Mouse (Mus musculus) neural tube, embryonic 11.5 days (tissue): ENCODE data around the gene Ak5. TPM values are rescaled to one million over a fixed set of nuclear protein-coding genes. Genes with fewer than 3 reads are reported as not detected.

Experiments
- ATAC-seq: fragments of 200-750 bp; cut with Nextera tagmentation; 2 replicates; pipeline ENCODE4 v1.8.0; 2017; ENCODE audit warnings: moderate number of reproducible peaks, mild to moderate bottlenecking, moderate TSS enrichment, moderate library complexity; ENCODE audit not compliant: insufficient read depth, low FRiP score, low TSS enrichment
- DNase-seq: peaks from one replicate; pipeline ENCODE4 v3.0.0-alpha.2; 2015; ENCODE audit warnings: low spot score
- H3K27ac ChIP-seq: fragments of 300-500 bp; sonication (generic); 2 replicates; pipeline ENCODE4 v1.5.1; 2014; ENCODE audit warnings: low read depth, mild to moderate bottlenecking, low read length
- H3K27me3 ChIP-seq: fragments of 300-500 bp; sonication (generic); 2 replicates; pipeline ENCODE4 v1.6.1; 2014; ENCODE audit warnings: mild to moderate bottlenecking, low read length, mixed read lengths; ENCODE audit not compliant: control insufficient read depth, insufficient read depth
- H3K36me3 ChIP-seq: fragments of 300-500 bp; sonication (generic); 2 replicates; pipeline ENCODE4 v1.6.1; 2014; ENCODE audit warnings: mild to moderate bottlenecking, low read length, moderate library complexity, mixed read lengths; ENCODE audit not compliant: control insufficient read depth, insufficient read depth
- H3K4me1 ChIP-seq: fragments of 300-500 bp; sonication (generic); 2 replicates; pipeline ENCODE4 v1.6.1; 2014; ENCODE audit warnings: low read length, mixed read lengths; ENCODE audit not compliant: control insufficient read depth, insufficient read depth
- H3K4me2 ChIP-seq: fragments of 300-500 bp; sonication (generic); 2 replicates; pipeline ENCODE4 v1.6.1; 2014; ENCODE audit warnings: low read depth, mild to moderate bottlenecking, moderate library complexity
- H3K4me3 ChIP-seq: fragments of 300-500 bp; sonication (generic); 2 replicates; pipeline ENCODE4 v1.5.1; 2014; ENCODE audit warnings: low read depth, low read length
- H3K9ac ChIP-seq: fragments of 300-500 bp; sonication (generic); 2 replicates; pipeline ENCODE4 v1.6.1; 2014; ENCODE audit warnings: mild to moderate bottlenecking, low read length
- H3K9me3 ChIP-seq: fragments of 300-500 bp; sonication (generic); 2 replicates; pipeline ENCODE4 v1.6.1; 2016; ENCODE audit warnings: low read length; ENCODE audit not compliant: control insufficient read depth
- WGBS: fragments of 180-500 bp; shearing (Covaris S2); extraction: QIAGEN DNeasy Blood & Tissue Kit; methylation state at CpG from one replicate; pipeline ENCODE4 v1.1.7; 2014; 5-methylcytosine and 5-hydroxymethylcytosine counted together
- polyA plus RNA-seq: library from polyadenylated mRNA; unstranded; fragments of >200 nt; fragmentation: Nextera tagmentation; extraction: Ambion mirVana; gene quantifications from 2 replicates; pipeline ENCODE4 v1.2.1, GENCODE M21; 2014

The Ak5 gene
- polyA plus RNA-seq, 1 experiment from 2014 or later: 1.4 TPM

DNA sequence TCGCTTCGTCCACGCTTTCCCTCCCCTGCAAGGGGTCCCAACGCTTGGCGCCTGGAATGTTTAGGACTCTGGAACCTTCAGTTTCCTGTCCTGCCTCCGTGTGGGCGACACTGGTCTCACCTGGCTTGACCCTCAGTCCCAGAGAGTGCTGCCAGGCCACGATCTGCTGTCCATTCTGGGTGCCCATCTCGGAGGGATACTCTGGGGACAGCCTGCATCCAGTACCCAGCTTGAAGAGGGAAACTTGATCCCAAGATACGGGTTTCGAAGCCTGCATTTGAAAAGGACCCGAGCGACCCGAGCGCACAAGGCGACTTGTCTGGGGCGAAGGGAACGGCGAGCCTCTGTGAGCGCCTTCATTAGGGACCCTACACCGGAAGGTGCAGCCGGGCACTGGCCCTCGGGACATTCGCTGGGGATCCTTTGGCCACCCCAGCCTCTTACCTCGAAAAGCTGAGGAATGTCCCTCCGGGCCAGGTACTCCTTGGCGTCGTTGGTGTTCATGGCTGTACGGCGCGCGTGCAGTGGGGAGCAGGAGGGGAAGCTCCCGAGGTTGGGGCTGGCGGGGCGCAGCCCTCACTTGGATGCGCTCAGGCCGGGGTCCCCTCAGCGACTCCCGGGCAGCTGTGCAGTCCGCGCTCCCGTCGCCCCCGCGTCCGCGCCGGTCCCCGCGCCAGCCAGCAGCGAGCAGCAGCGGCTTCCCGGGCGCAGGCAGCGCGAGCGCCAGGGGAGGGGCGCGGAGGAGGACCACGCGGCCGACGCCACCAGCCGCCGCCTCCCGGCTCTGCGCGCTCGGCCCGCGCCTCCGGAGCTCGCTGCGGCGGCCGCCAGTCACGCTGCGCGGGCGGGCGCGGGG lies 576 bp downstream of the Ak5 start:
- WGBS: under 1% methylated on average over 49 of the region's 82 CpGs
- no peaks in the 10 kb centered on the region for H3K36me3 ChIP-seq
- no peaks in the 10 kb centered on the region for H3K9me3 ChIP-seq
- H3K4me1 ChIP-seq: no peaks in the 10 kb centered on the region
- DNase-seq: peak; percentile 63
- no peak overlapping the region for H3K27ac ChIP-seq
- peak overlapping the region; percentile 54 for H3K9ac ChIP-seq
- peak; percentile 64 for ATAC-seq
- H3K4me2 ChIP-seq: peak overlapping the region; percentile 98
- H3K4me3 ChIP-seq: peak overlapping the region; percentile 54
- peaks cover 19% of the 10 kb centered on the region for H3K27me3 ChIP-seq

DNA sequence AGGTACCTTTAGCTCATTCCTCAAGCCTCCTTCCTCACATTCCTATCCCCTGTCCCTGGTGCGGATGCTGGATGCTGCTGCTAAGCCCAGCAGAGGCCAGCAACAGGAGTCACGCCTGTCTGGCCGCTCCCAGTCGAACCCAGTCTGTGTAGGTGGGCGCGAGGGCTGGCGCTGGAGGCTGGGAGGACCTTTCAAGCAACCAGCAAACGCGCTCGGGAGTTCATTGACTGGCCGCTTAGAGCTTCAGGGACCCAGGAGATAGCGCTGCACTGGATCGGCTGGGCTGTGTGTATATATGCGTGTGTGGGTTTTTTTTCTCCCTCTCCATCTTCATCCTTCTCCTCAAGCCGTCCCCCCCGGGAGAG lies 1.2 kb downstream of the Ak5 start:
- H3K36me3 ChIP-seq: no peaks in the 10 kb centered on the region
- WGBS: 1% methylated on average over 16 of the region's 16 CpGs
- peak; percentile 17; the same call in 1 of the 2 replicates for ATAC-seq
- peak overlapping the region; percentile 98 for H3K4me2 ChIP-seq
- H3K9ac ChIP-seq: no peak overlapping the region; the same call in 1 of the 2 replicates
- peak overlapping the region; percentile 54 for H3K4me3 ChIP-seq
- H3K9me3 ChIP-seq: no peaks in the 10 kb centered on the region
- no peak overlapping the region for H3K27ac ChIP-seq
- no peak for DNase-seq
- H3K4me1 ChIP-seq: no peaks in the 10 kb centered on the region
- peaks cover 19% of the 10 kb centered on the region for H3K27me3 ChIP-seq

DNA sequence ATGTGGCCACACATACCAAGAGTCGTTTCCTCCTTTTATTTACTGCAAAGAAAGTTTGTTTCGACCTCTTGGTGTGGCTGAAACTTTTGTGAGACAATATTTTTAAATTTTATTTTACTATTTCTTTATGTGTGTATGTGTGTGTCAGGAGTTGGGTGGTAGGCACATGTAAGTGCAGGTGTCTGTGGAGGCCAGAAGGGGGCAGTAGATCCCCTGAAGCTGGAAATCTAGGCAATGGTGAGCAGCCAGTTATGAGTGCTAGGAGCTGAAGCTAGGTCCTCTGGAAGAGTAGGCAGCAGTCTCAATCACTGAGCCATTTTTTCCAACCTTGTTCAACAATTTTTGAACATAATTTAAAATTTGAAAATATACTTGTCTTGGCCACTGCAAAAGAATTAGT lies 9.6 kb downstream of the Ak5 start:
- DNase-seq: no peak
- no peak for ATAC-seq
- Histone ChIP-seq H3K9me3 (no peaks in the 10 kb centered on the region), H3K4me2 (no peak overlapping the region), H3K27ac (no peak overlapping the region), H3K36me3 (no peaks in the 10 kb centered on the region), H3K27me3 (no peaks in the 10 kb centered on the region), H3K4me1 (no peaks in the 10 kb centered on the region), H3K9ac (no peak overlapping the region), H3K4me3 (no peak overlapping the region)
- 93% methylated on average over 2 of the region's 2 CpGs for WGBS

DNA sequence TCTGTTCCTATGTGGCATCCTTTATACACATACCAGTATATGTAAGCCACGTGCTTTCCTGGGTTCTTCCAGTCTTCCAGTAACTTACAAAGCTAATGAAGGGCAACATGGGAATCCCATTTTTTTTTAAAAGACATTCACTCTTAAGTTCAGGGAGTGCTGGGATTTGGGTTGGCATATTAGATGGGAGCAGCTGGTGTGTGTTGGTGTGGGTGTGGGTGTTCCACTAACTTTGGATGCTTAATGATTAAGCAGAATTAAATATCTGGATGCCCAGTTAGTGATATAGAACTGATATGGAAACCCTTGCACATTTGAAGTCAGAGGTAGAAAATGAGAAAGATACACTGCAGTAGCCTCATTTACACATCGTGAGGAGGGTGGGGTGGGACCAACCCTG lies 16.2 kb downstream of the Ak5 start:
- Histone ChIP-seq H3K36me3 (no peaks in the 10 kb centered on the region), H3K4me3 (no peak overlapping the region), H3K4me1 (no peaks in the 10 kb centered on the region), H3K9me3 (no peaks in the 10 kb centered on the region), H3K27ac (no peak overlapping the region), H3K9ac (no peak overlapping the region), H3K4me2 (no peak overlapping the region), H3K27me3 (no peaks in the 10 kb centered on the region)
- DNase-seq: no peak
- ATAC-seq: no peak
- 88% methylated on average over 2 of the region's 2 CpGs for WGBS

DNA sequence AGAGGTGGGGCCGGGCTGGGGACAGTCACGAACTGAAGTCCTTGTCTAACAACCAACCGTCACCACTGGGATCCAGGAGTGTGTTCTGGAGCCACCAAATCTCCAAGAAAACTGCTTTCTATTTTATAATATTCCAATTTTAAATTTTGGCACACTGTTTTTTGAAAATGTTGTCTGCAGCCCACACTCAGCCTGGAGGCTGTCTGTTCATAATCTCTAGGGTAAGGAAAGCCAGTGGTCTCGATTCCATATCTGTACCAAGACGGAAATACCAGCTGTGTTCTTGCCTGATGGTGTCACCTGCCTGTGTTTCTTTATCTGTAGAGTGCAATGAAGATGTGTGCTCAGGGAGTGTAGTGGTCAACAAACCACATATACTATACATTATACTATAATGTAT lies 23.6 kb downstream of the Ak5 start:
- no peak overlapping the region for H3K27ac ChIP-seq
- no peaks in the 10 kb centered on the region for H3K9me3 ChIP-seq
- no peak overlapping the region for H3K4me2 ChIP-seq
- no peak overlapping the region for H3K4me3 ChIP-seq
- no peaks in the 10 kb centered on the region for H3K27me3 ChIP-seq
- DNase-seq (no peak), ATAC-seq (no peak)
- H3K36me3 ChIP-seq: no peaks in the 10 kb centered on the region
- no peak overlapping the region for H3K9ac ChIP-seq
- WGBS: 83% methylated on average over 5 of the region's 5 CpGs
- no peaks in the 10 kb centered on the region for H3K4me1 ChIP-seq

DNA sequence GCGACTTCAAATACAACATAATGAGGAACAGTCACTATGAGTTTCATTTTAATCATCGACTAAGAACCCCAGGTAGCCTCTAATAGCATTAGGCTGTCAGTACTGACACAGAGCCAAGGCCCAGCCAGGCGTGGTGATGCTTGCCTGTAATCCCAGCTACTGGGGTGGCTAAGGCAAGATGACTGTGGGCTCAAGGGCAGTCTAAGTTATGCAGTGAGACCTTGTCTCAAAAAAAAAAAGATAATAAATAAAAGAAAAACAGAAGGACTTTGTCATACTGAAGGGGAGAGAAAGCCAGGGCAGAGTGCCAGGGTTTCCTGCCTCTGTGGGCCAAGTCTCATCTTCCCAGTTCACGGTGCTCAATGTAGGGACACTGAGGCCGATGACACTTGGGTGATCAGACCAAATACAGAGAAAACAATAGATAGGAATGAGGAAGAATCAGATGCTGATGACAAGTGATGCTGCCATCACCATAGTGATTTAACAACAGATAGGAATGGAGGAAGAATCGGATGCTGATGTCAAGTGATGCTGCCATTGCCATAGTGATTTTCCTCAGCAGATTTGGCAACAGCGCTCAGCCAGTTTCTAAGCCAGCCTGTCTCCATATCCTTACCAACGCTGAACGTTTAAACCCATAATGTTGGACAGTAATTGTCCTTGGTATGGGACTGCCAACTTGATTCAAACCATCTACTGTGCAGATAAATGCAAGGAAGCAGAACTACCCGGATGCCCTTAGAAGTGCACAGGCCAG lies 42.9 kb downstream of the Ak5 start:
- Histone ChIP-seq H3K4me3 (no peak overlapping the region), H3K27ac (no peak overlapping the region), H3K4me1 (no peaks in the 10 kb centered on the region), H3K9ac (no peak overlapping the region), H3K4me2 (no peak overlapping the region), H3K9me3 (no peaks in the 10 kb centered on the region), H3K36me3 (no peaks in the 10 kb centered on the region), H3K27me3 (no peaks in the 10 kb centered on the region)
- DNase-seq (no peak), ATAC-seq (no peak)
- 88% methylated on average over 10 of the region's 10 CpGs for WGBS

DNA sequence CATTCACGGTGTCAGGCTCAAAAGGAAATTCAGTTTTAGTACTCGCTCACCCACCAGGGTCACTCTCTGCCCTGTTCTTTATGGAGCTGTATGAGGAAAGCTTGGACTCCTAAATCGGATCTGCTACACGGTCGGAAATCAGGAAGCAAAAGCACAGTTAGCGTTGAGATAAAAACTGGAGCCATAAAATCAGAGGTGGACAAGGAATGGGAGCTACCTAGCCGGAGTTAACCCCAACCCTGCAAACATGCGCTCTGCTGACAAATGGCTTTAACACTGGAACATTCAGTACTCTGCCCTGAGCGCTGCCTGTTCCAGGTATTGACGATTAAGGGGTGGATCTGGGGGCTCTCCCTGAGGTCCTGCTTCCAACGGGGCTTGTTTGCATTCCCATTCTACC lies 47.6 kb downstream of the Ak5 start:
- ATAC-seq (no peak), DNase-seq (no peak)
- no peak overlapping the region for H3K9ac ChIP-seq
- no peak overlapping the region for H3K4me3 ChIP-seq
- H3K27me3 ChIP-seq: no peaks in the 10 kb centered on the region
- H3K36me3 ChIP-seq: no peaks in the 10 kb centered on the region
- no peaks in the 10 kb centered on the region for H3K9me3 ChIP-seq
- no peaks in the 10 kb centered on the region for H3K4me1 ChIP-seq
- no peak overlapping the region for H3K4me2 ChIP-seq
- 48% methylated on average over 11 of the region's 11 CpGs for WGBS
- no peak overlapping the region for H3K27ac ChIP-seq

DNA sequence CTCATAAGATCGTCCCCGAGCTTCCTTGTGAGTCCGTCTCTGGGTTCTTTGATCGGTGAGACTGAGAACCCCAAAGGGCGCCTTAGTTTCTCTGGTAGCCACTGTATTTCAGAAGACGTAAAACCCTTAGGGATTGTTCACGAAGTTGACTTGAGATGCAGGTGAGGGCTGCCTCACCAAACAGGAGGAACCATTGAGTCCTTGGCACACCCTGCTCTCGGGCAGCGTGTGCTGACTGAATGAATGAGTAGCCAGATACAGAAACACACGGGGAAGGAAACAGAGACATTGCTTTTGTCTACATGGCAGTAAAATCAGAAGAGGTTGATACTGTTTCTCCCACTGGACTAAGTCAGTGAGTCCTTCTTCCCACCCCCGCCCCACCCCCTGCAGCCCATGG lies 48.1 kb downstream of the Ak5 start:
- H3K4me1 ChIP-seq: no peaks in the 10 kb centered on the region
- H3K9ac ChIP-seq: no peak overlapping the region
- no peak for DNase-seq
- no peak overlapping the region for H3K27ac ChIP-seq
- no peak overlapping the region for H3K4me2 ChIP-seq
- H3K9me3 ChIP-seq: no peaks in the 10 kb centered on the region
- no peak overlapping the region for H3K4me3 ChIP-seq
- 78% methylated on average over 11 of the region's 11 CpGs for WGBS
- ATAC-seq: no peak
- H3K27me3 ChIP-seq: no peaks in the 10 kb centered on the region
- H3K36me3 ChIP-seq: no peaks in the 10 kb centered on the region

DNA sequence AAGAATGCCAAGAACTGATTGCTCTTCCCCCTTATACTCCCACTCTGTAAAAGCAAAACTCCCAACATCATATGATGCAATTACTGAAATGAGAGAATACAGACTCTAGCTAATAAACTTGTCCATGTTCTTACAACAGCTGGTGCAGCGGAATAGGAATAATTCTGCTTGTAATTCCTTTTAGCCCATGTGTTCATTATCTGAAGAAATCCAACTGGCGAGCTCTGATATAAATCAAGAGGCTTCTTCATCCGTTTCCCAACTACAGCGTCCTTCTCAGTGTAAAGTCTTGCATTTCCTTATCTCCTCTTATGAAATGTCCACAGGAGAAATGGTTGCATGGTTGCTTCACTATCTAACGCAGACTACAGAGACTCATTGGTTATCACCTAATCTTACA lies 59.1 kb downstream of the Ak5 start:
- no peak for ATAC-seq
- Histone ChIP-seq H3K9ac (no peak overlapping the region), H3K27me3 (no peaks in the 10 kb centered on the region), H3K9me3 (no peaks in the 10 kb centered on the region), H3K4me3 (no peak overlapping the region), H3K36me3 (no peaks in the 10 kb centered on the region), H3K4me2 (no peak overlapping the region), H3K27ac (no peak overlapping the region), H3K4me1 (0 out of 2 replicates have a peak, but pooled peaks cover 4% of the 10 kb centered on the region)
- 87% methylated on average over 5 of the region's 5 CpGs for WGBS
- DNase-seq: no peak
